Mouse (Mus musculus): Measurements from ENCODE around the gene Pgm1.

Pgm1 gene

GRCm38 (mm10) chr4:100012361-100013035 is 83.3 kb downstream of the Pgm1 start:
- DNase-seq = peak in 1 of 2 experiments; percentile 0

GRCm38 (mm10) chr4:100027773-100028172 is 98.6 kb downstream of the Pgm1 start:
- DNase-seq = no peak

GRCm38 (mm10) chr4:100028641-100029040 is 99.4 kb downstream of the Pgm1 start:
- peak; percentile 80 to 90 for DNase-seq

- no peak for DNase-seq
These were observed 102.1 kb downstream of the Pgm1 start for GRCm38 (mm10) chr4:100031270-100031669.

- no peak for DNase-seq
These were observed 103.4 kb downstream of the Pgm1 start for GRCm38 (mm10) chr4:100032608-100033007.

- no peak for DNase-seq
These were observed 104.7 kb downstream of the Pgm1 start for GRCm38 (mm10) chr4:100033944-100034343.

GRCm38 (mm10) chr4:100034971-100035370 is 105.8 kb downstream of the Pgm1 start:
- DNase-seq = no peak

GRCm38 (mm10) chr4:100035919-100036554 is 106.8 kb downstream of the Pgm1 start:
- DNase-seq = no peak
